Mouse (Mus musculus): ENCODE results near the gene Piwil1. TPM values are rescaled to one million over a fixed set of nuclear protein-coding genes. Genes with fewer than 3 reads are reported as not detected.
A peak's percentile ranks its signal among the peaks of the same experiment; 100 is the strongest.
"Not testable (repeated sequence)": the region's sequence is repeated elsewhere in the genome, so short reads cannot be mapped to it uniquely, and the experiment has no call there.

Piwil1 gene
- polyA plus RNA-seq, 1 experiment from 2014 or later: not detected

GRCm38 (mm10) chr5:128710596-128710995 lies 8.3 kb downstream of the Piwil1 start:
- Histone ChIP-seq H3K9ac (no peak overlapping the region), H3K4me3 (replicated peaks) (no peak overlapping the region), H3K4me2 (no peak overlapping the region), H3K27ac (no peak overlapping the region), H3K27me3 (no peaks in the 10 kb centered on the region), H3K9me3 (replicated peaks) (0 out of 2 replicates have a peak, but pooled peaks cover 3% of the 10 kb centered on the region), H3K36me3 (no peaks in the 10 kb centered on the region), H3K4me1 (0 out of 2 replicates have a peak, but pooled peaks cover 3% of the 10 kb centered on the region)
- no peak for ATAC-seq (replicated peaks; ENCODE audit: low FRiP score)
- 22% methylated on average over 8 of the region's 8 CpGs for WGBS

- H3K9ac ChIP-seq: no peak overlapping the region
- H3K27ac ChIP-seq: no peak overlapping the region
- H3K9me3 ChIP-seq (replicated peaks): no peaks in the 10 kb centered on the region
- no peaks in the 10 kb centered on the region for H3K27me3 ChIP-seq
- 0 out of 2 replicates have a peak, but pooled peaks cover 3% of the 10 kb centered on the region for H3K4me1 ChIP-seq
- ATAC-seq (replicated peaks; ENCODE audit: low FRiP score): no peak
- no peak overlapping the region for H3K4me3 ChIP-seq (replicated peaks)
- 83% methylated on average over 6 of the region's 6 CpGs for WGBS
- no peak overlapping the region for H3K4me2 ChIP-seq
- H3K36me3 ChIP-seq: no peaks in the 10 kb centered on the region
Measured at GRCm38 (mm10) chr5:128711847-128712246, 9.5 kb downstream of the Piwil1 start.

- no peak for ATAC-seq (replicated peaks; ENCODE audit: low FRiP score)
- Histone ChIP-seq H3K27me3 (no peaks in the 10 kb centered on the region), H3K9ac (no peak overlapping the region), H3K4me3 (replicated peaks) (no peak overlapping the region), H3K36me3 (no peaks in the 10 kb centered on the region), H3K27ac (no peak overlapping the region), H3K4me1 (0 out of 2 replicates have a peak, but pooled peaks cover 3% of the 10 kb centered on the region), H3K9me3 (replicated peaks) (no peaks in the 10 kb centered on the region), H3K4me2 (no peak overlapping the region)
- WGBS: 84% methylated on average over 16 of the region's 16 CpGs
Measured at GRCm38 (mm10) chr5:128715171-128715570, 12.8 kb downstream of the Piwil1 start.

- not testable (repeated sequence) for H3K27ac ChIP-seq; H3K4me3 ChIP-seq (replicated peaks); ATAC-seq (replicated peaks; ENCODE audit: low FRiP score); H3K36me3 ChIP-seq; H3K4me2 ChIP-seq; H3K9me3 ChIP-seq (replicated peaks); H3K9ac ChIP-seq; H3K4me1 ChIP-seq; H3K27me3 ChIP-seq
- 89% methylated on average over 11 of the region's 11 CpGs for WGBS
Measured at GRCm38 (mm10) chr5:128720461-128720860, 18.1 kb downstream of the Piwil1 start.

- Histone ChIP-seq H3K9me3 (replicated peaks) (no peaks in the 10 kb centered on the region), H3K36me3 (no peaks in the 10 kb centered on the region), H3K27ac (no peak overlapping the region), H3K4me1 (no peaks in the 10 kb centered on the region), H3K27me3 (no peaks in the 10 kb centered on the region), H3K4me2 (no peak overlapping the region), H3K4me3 (replicated peaks) (no peak overlapping the region), H3K9ac (no peak overlapping the region)
- ATAC-seq (replicated peaks; ENCODE audit: low FRiP score): no peak
- 74% methylated on average over 5 of the region's 5 CpGs for WGBS
Measured at GRCm38 (mm10) chr5:128729341-128729740, 27.0 kb downstream of the Piwil1 start.

GRCm38 (mm10) chr5:128730634-128731033 lies 28.3 kb downstream of the Piwil1 start:
- H3K36me3 ChIP-seq: no peaks in the 10 kb centered on the region
- H3K4me3 ChIP-seq (replicated peaks): no peak overlapping the region
- no peak overlapping the region for H3K27ac ChIP-seq
- no peaks in the 10 kb centered on the region for H3K9me3 ChIP-seq (replicated peaks)
- 34% methylated on average over 5 of the region's 5 CpGs for WGBS
- ATAC-seq (replicated peaks; ENCODE audit: low FRiP score): no peak
- H3K4me2 ChIP-seq: no peak overlapping the region
- no peaks in the 10 kb centered on the region for H3K27me3 ChIP-seq
- no peak overlapping the region for H3K9ac ChIP-seq
- no peaks in the 10 kb centered on the region for H3K4me1 ChIP-seq

GRCm38 (mm10) chr5:128732416-128733014 lies 30.2 kb downstream of the Piwil1 start:
- Histone ChIP-seq H3K9me3 (replicated peaks) (no peaks in the 10 kb centered on the region), H3K4me3 (replicated peaks) (no peak overlapping the region), H3K4me2 (no peak overlapping the region), H3K4me1 (no peaks in the 10 kb centered on the region), H3K27me3 (0 out of 2 replicates have a peak, but pooled peaks cover 2% of the 10 kb centered on the region), H3K27ac (no peak overlapping the region), H3K36me3 (no peaks in the 10 kb centered on the region), H3K9ac (no peak overlapping the region)
- 76% methylated on average over 11 of the region's 11 CpGs for WGBS
- ATAC-seq (replicated peaks; ENCODE audit: low FRiP score): no peak

GRCm38 (mm10) chr5:128733955-128734354 lies 31.6 kb downstream of the Piwil1 start:
- Histone ChIP-seq H3K4me2 (no peak overlapping the region), H3K27ac (no peak overlapping the region), H3K9me3 (replicated peaks) (no peaks in the 10 kb centered on the region), H3K4me1 (no peaks in the 10 kb centered on the region), H3K4me3 (replicated peaks) (no peak overlapping the region), H3K9ac (no peak overlapping the region), H3K27me3 (peaks cover 7% of the 10 kb centered on the region), H3K36me3 (no peaks in the 10 kb centered on the region)
- WGBS: 4% methylated on average over 6 of the region's 6 CpGs
- peak; percentile 52; the same call in 1 of the 2 replicates for ATAC-seq (replicated peaks; ENCODE audit: low FRiP score)

GRCm38 (mm10) chr5:128735921-128736320 lies 33.6 kb downstream of the Piwil1 start:
- Histone ChIP-seq H3K36me3 (no peaks in the 10 kb centered on the region), H3K27me3 (peaks cover 19% of the 10 kb centered on the region), H3K4me3 (replicated peaks) (no peak overlapping the region), H3K27ac (no peak overlapping the region), H3K9me3 (replicated peaks) (no peaks in the 10 kb centered on the region), H3K9ac (no peak overlapping the region), H3K4me2 (no peak overlapping the region), H3K4me1 (no peaks in the 10 kb centered on the region)
- WGBS: 70% methylated on average over 22 of the region's 22 CpGs
- ATAC-seq (replicated peaks; ENCODE audit: low FRiP score): no peak

GRCm38 (mm10) chr5:128739168-128739837 lies 37.0 kb downstream of the Piwil1 start:
- Histone ChIP-seq H3K27ac (no peak overlapping the region), H3K4me1 (no peaks in the 10 kb centered on the region), H3K9ac (no peak overlapping the region), H3K4me3 (replicated peaks) (no peak overlapping the region), H3K4me2 (no peak overlapping the region), H3K36me3 (no peaks in the 10 kb centered on the region), H3K9me3 (replicated peaks) (no peaks in the 10 kb centered on the region), H3K27me3 (peaks cover 19% of the 10 kb centered on the region)
- no peak for ATAC-seq (replicated peaks; ENCODE audit: low FRiP score)
- WGBS: 25% methylated on average over 16 of the region's 17 CpGs

GRCm38 (mm10) chr5:128739838-128740171 lies 37.5 kb downstream of the Piwil1 start:
- Histone ChIP-seq H3K4me2 (no peak overlapping the region), H3K9ac (no peak overlapping the region), H3K4me3 (replicated peaks) (no peak overlapping the region), H3K36me3 (no peaks in the 10 kb centered on the region), H3K9me3 (replicated peaks) (no peaks in the 10 kb centered on the region), H3K27me3 (peaks cover 19% of the 10 kb centered on the region), H3K27ac (no peak overlapping the region), H3K4me1 (no peaks in the 10 kb centered on the region)
- ATAC-seq (replicated peaks; ENCODE audit: low FRiP score): no peak
- 29% methylated on average over 8 of the region's 8 CpGs for WGBS

- no peaks in the 10 kb centered on the region for H3K9me3 ChIP-seq (replicated peaks)
- no peak overlapping the region for H3K9ac ChIP-seq
- WGBS: 88% methylated on average over 6 of the region's 6 CpGs
- no peak overlapping the region for H3K4me2 ChIP-seq
- no peak for ATAC-seq (replicated peaks; ENCODE audit: low FRiP score)
- H3K27ac ChIP-seq: no peak overlapping the region
- H3K36me3 ChIP-seq: no peaks in the 10 kb centered on the region
- no peaks in the 10 kb centered on the region for H3K4me1 ChIP-seq
- no peak overlapping the region for H3K4me3 ChIP-seq (replicated peaks)
- peaks cover 10% of the 10 kb centered on the region; the same call in 1 of the 2 replicates for H3K27me3 ChIP-seq
Measured at GRCm38 (mm10) chr5:128744351-128744750, 42.0 kb downstream of the Piwil1 start.

All from kidney, embryonic 15.5 days (tissue).